Mouse (Mus musculus) thymus, adult 18-20 months (tissue): ENCODE results near the gene Amz2.

Experiments used
- DNase-seq, 2 experiments: peaks; one replicate each; pipeline ENCODE4 v3.0.0; 2022; ENCODE audit warnings: mixed read lengths in 2 of 2

The Amz2 gene

GRCm38 (mm10) chr11:109422263-109422662 lies 3.5 kb upstream of the Amz2 start:
- no peak for DNase-seq

GRCm38 (mm10) chr11:109423294-109423693 lies 2.5 kb upstream of the Amz2 start:
- no peak for DNase-seq

- no peak for DNase-seq
Measured at GRCm38 (mm10) chr11:109426272-109426586, 483 bp downstream of the Amz2 start.

- DNase-seq: no peak
Measured at GRCm38 (mm10) chr11:109427353-109427752, 1.6 kb downstream of the Amz2 start.

GRCm38 (mm10) chr11:109434233-109434798 lies 8.6 kb downstream of the Amz2 start:
- no peak for DNase-seq

- DNase-seq: no peak
Measured at GRCm38 (mm10) chr11:109436889-109437288, 11.1 kb downstream of the Amz2 start.

GRCm38 (mm10) chr11:109439209-109439608 lies 13.5 kb downstream of the Amz2 start:
- DNase-seq: no peak

- peak; percentile 72 to 79 for DNase-seq
Measured at GRCm38 (mm10) chr11:109439829-109440340, 14.1 kb downstream of the Amz2 start.

GRCm38 (mm10) chr11:109440641-109441040 lies 14.9 kb downstream of the Amz2 start:
- DNase-seq: no peak

GRCm38 (mm10) chr11:109441119-109441518 lies 15.4 kb downstream of the Amz2 start:
- no peak for DNase-seq

- DNase-seq: no peak
Measured at GRCm38 (mm10) chr11:109442166-109442730, 16.5 kb downstream of the Amz2 start.

- no peak for DNase-seq
Measured at GRCm38 (mm10) chr11:109443468-109444263, 17.9 kb downstream of the Amz2 start.

GRCm38 (mm10) chr11:109444600-109444999 lies 18.9 kb downstream of the Amz2 start:
- no peak for DNase-seq

- DNase-seq: no peak
Measured at GRCm38 (mm10) chr11:109445438-109446035, 19.8 kb downstream of the Amz2 start.

GRCm38 (mm10) chr11:109451169-109451568 lies 25.4 kb downstream of the Amz2 start:
- DNase-seq: no peak

- DNase-seq: no peak
Measured at GRCm38 (mm10) chr11:109456261-109456660, 30.5 kb downstream of the Amz2 start.

- DNase-seq: no peak
Measured at GRCm38 (mm10) chr11:109458165-109458564, 32.4 kb downstream of the Amz2 start.

- no peak for DNase-seq
Measured at GRCm38 (mm10) chr11:109460586-109460985, 34.8 kb downstream of the Amz2 start.

- no peak for DNase-seq
Measured at GRCm38 (mm10) chr11:109465068-109465467, 39.3 kb downstream of the Amz2 start.

GRCm38 (mm10) chr11:109466987-109467386 lies 41.2 kb downstream of the Amz2 start:
- DNase-seq: no peak

GRCm38 (mm10) chr11:109468133-109468532 lies 42.4 kb downstream of the Amz2 start:
- no peak for DNase-seq

- no peak for DNase-seq
Measured at GRCm38 (mm10) chr11:109470170-109470569, 44.4 kb downstream of the Amz2 start.
